Mouse (Mus musculus): ENCODE measurements around the gene Gm4301. TPM values are rescaled to one million over a fixed set of nuclear protein-coding genes. Genes with fewer than 3 reads are reported as not detected.
"Not testable (repeated sequence)": the region's sequence is repeated elsewhere in the genome, so short reads cannot be mapped to it uniquely, and the experiment has no call there.

The Gm4301 gene
- not detected for total RNA-seq (2021)
- long read RNA-seq, experiment 1 = 0 reads
- long read RNA-seq, experiment 2 = 0 reads

GRCm38 (mm10) chr10:100335376-100335775, at the start of gene Gm4301:
Gm4301 (plus strand) TSS chr10:100335676.
- DNase-seq = not testable (repeated sequence)

GRCm38 (mm10) chr10:100296105-100296504, 39.4 kb upstream of the Gm4301 start:
- DNase-seq = no peak

- DNase-seq = not testable (repeated sequence)
Measured at GRCm38 (mm10) chr10:100300106-100300505, 35.4 kb upstream of the Gm4301 start.

- not testable (repeated sequence) for DNase-seq
Measured at GRCm38 (mm10) chr10:100340536-100340935, 5.1 kb downstream of the Gm4301 start, which contains the start of gene Gm4302. Gm4302 (plus strand) TSS chr10:100340836.

- DNase-seq = not testable (repeated sequence)
Measured at GRCm38 (mm10) chr10:100345672-100346071, 10.2 kb downstream of the Gm4301 start, which contains the start of gene Gm4303. Gm4303 (plus strand) TSS chr10:100345972.

GRCm38 (mm10) chr10:100350793-100351192, 15.3 kb downstream of the Gm4301 start, which contains the start of gene Gm4305:
Gm4305 (plus strand) TSS chr10:100351093.
- DNase-seq = not testable (repeated sequence)

- DNase-seq = peak; percentile 1
Measured at GRCm38 (mm10) chr10:100356841-100357240, 21.4 kb downstream of the Gm4301 start.

GRCm38 (mm10) chr10:100361038-100361437, 25.6 kb downstream of the Gm4301 start, which contains the start of gene Gm4307:
Gm4307 (plus strand) TSS chr10:100361338.
- not testable (repeated sequence) for DNase-seq

GRCm38 (mm10) chr10:100382460-100382859, 47.0 kb downstream of the Gm4301 start, which contains the start of gene Gm4312:
Gm4312 (minus strand) TSS chr10:100382560.
- not testable (repeated sequence) for DNase-seq

Other genes with a start within 250 kb of the Gm4301 start
- gene Gm4302, start 5.2 kb downstream of the Gm4301 start, total RNA-seq (2021) = not detected
- gene Gm4303, start 10.3 kb downstream of the Gm4301 start, total RNA-seq (2021) = not detected
- not detected for gene Gm4305, start 15.4 kb downstream of the Gm4301 start, total RNA-seq (2021)
- gene Gm4307, start 25.7 kb downstream of the Gm4301 start, total RNA-seq (2021) = not detected
- gene Gm4312, start 46.9 kb downstream of the Gm4301 start, total RNA-seq (2021) = not detected
- 10 to 100 TPM; 21.3 to 22.0 TPM for gene Tmtc3, start 151.7 kb downstream of the Gm4301 start, total RNA-seq (2021)
- gene Cep290, start 151.9 kb downstream of the Gm4301 start, total RNA-seq (2021) = 1 to 10 TPM; 6.5 to 7.9 TPM

All from adrenal gland, postnatal 10 days (tissue).